Mouse (Mus musculus) heart, postnatal 36 days (tissue): ENCODE measurements at regions not wholly inside any gene's neighbourhood (a gene's known extent, or its start where the extent isn't known, plus 50 kb on each side); places are given as distances from the start of the nearest gene placed in this dataset.

Experiments
- DNase-seq, 2 experiments: peaks; one replicate each; pipeline ENCODE4 v3.0.0; 2021 to 2022
- intact Hi-C: fragments of 180-260 bp; cut with DNase I; formaldehyde crosslinking; loops from one replicate; pipeline ENCODE4 v1.15.1; 2025

- no peak for DNase-seq
- intact Hi-C loops: no loop called here
These were observed 797.1 kb upstream of the Slit2 start for GRCm38 (mm10) chr5:47185868-47186267.

- DNase-seq: no peak
- intact Hi-C loops: no loop called here
These were observed 780.6 kb upstream of the Slit2 start for GRCm38 (mm10) chr5:47202164-47202914.

- intact Hi-C loops: no loop called here
- DNase-seq: no peak
These were observed 780.0 kb upstream of the Slit2 start for GRCm38 (mm10) chr5:47202915-47203296.

- intact Hi-C loops: no loop called here
- no peak for DNase-seq
These were observed 772.4 kb upstream of the Slit2 start for GRCm38 (mm10) chr5:47210542-47210941.

GRCm38 (mm10) chr5:47215421-47215820 lies 767.5 kb upstream of the Slit2 start:
- no peak for DNase-seq

GRCm38 (mm10) chr5:47225247-47225646 lies 757.7 kb upstream of the Slit2 start:
- no peak for DNase-seq
- intact Hi-C loops: no loop called here

More at GRCm38 (mm10) chr5:47215421-47215820, 767.5 kb upstream of the Slit2 start:
- intact Hi-C loops: no loop called here

- intact Hi-C loops: no loop called here
- no peak for DNase-seq
These were observed 746.8 kb upstream of the Slit2 start for GRCm38 (mm10) chr5:47236094-47236493.

- intact Hi-C loops: loop anchor here (10.0 kb wide), 1 partner anchor 745 kb away; the partner anchor contains the start of gene Slit2
- no peak for DNase-seq
These were observed 742.9 kb upstream of the Slit2 start for GRCm38 (mm10) chr5:47240060-47240459.

GRCm38 (mm10) chr5:47240586-47240985 lies 742.4 kb upstream of the Slit2 start:
- intact Hi-C loops: loop anchor here (10.0 kb wide), 1 partner anchor 744 kb away; the partner anchor contains the start of gene Slit2

GRCm38 (mm10) chr5:47254835-47255369 lies 728.0 kb upstream of the Slit2 start:
- no peak for DNase-seq
- intact Hi-C loops: no loop called here

More at GRCm38 (mm10) chr5:47240586-47240985, 742.4 kb upstream of the Slit2 start:
- DNase-seq: peak; percentile 13 to 32

- intact Hi-C loops: no loop called here
- no peak for DNase-seq
These were observed 721.1 kb upstream of the Slit2 start for GRCm38 (mm10) chr5:47261658-47262411.

GRCm38 (mm10) chr5:47272642-47273041 lies 710.3 kb upstream of the Slit2 start:
- intact Hi-C loops: no loop called here
- no peak for DNase-seq

GRCm38 (mm10) chr5:47273389-47274255 lies 709.3 kb upstream of the Slit2 start:
- intact Hi-C loops: no loop called here

GRCm38 (mm10) chr5:47274256-47274638 lies 708.7 kb upstream of the Slit2 start:
- intact Hi-C loops: no loop called here
- DNase-seq: no peak

More at GRCm38 (mm10) chr5:47273389-47274255, 709.3 kb upstream of the Slit2 start:
- no peak for DNase-seq

GRCm38 (mm10) chr5:47276231-47277195 lies 706.4 kb upstream of the Slit2 start:
- intact Hi-C loops: no loop called here

GRCm38 (mm10) chr5:47279630-47280029 lies 703.3 kb upstream of the Slit2 start:
- DNase-seq: peak in 1 of 2 experiments; percentile 17
- intact Hi-C loops: no loop called here

More at GRCm38 (mm10) chr5:47276231-47277195, 706.4 kb upstream of the Slit2 start:
- DNase-seq: no peak

GRCm38 (mm10) chr5:47299602-47300001 lies 683.3 kb upstream of the Slit2 start:
- DNase-seq: no peak
- intact Hi-C loops: no loop called here

GRCm38 (mm10) chr5:47317506-47317905 lies 665.4 kb upstream of the Slit2 start:
- intact Hi-C loops: no loop called here
- no peak for DNase-seq

- intact Hi-C loops: no loop called here
- DNase-seq: no peak
These were observed 664.8 kb upstream of the Slit2 start for GRCm38 (mm10) chr5:47318147-47318546.
